Mouse (Mus musculus) CH12.LX (cell line): ENCODE data around the gene Ghdc.

Source experiments
- CHD1 ChIP-seq: IDR thresholded peaks from 2 replicates; pipeline ENCODE4 v1.6.1; 2012; ENCODE audit warnings: low read depth, low read length, improper control_type of control experiment, inconsistent platforms
- CHD2 ChIP-seq: IDR thresholded peaks from 2 replicates; pipeline ENCODE4 v1.6.1; 2011; ENCODE audit warnings: low read length, improper control_type of control experiment
- CTCF ChIP-seq, 2 experiments: IDR thresholded peaks in 1 of 2; conservative IDR thresholded peaks in 1 of 2; 2 replicates each; pipeline ENCODE4 v1.5.1; 2011 to 2012; ENCODE audit warnings: low read depth in 2 of 2, low read length in 2 of 2, improper control_type of control experiment in 1 of 2, inconsistent platforms in 1 of 2, mild to moderate bottlenecking in 1 of 2, moderate library complexity in 1 of 2
- EP300 ChIP-seq: IDR thresholded peaks from 2 replicates; pipeline ENCODE4 v1.6.1; 2011; ENCODE audit warnings: low read length, improper control_type of control experiment
- ETS1 ChIP-seq: conservative IDR thresholded peaks from 2 replicates; pipeline ENCODE4 v1.6.1; 2012; ENCODE audit warnings: low read depth, mild to moderate bottlenecking, inconsistent platforms, low read length, improper control_type of control experiment, moderate library complexity
- MAZ ChIP-seq: IDR thresholded peaks from 2 replicates; pipeline ENCODE4 v1.6.1; 2012; ENCODE audit warnings: low read depth, mild to moderate bottlenecking, inconsistent platforms, low read length, improper control_type of control experiment, moderate library complexity
- MYC ChIP-seq: IDR thresholded peaks from 2 replicates; pipeline ENCODE4 v1.6.1; 2011; ENCODE audit warnings: low read depth, mild to moderate bottlenecking, improper control_type of control experiment, low read length
- NELFE ChIP-seq: IDR thresholded peaks from 2 replicates; pipeline ENCODE4 v1.6.1; 2011; ENCODE audit warnings: low read depth, low read length, improper control_type of control experiment
- NRF1 ChIP-seq: IDR thresholded peaks from 2 replicates; pipeline ENCODE4 v1.6.1; 2014; ENCODE audit warnings: low read depth, mild to moderate bottlenecking, inconsistent platforms, low read length, improper control_type of control experiment, moderate library complexity
- POLR2A ChIP-seq: IDR thresholded peaks from 2 replicates; pipeline ENCODE4 v1.6.1; 2011; ENCODE audit warnings: low read depth, mild to moderate bottlenecking, improper control_type of control experiment, low read length
- POLR2AphosphoS2 ChIP-seq: IDR thresholded peaks from 2 replicates; pipeline ENCODE4 v1.6.1; 2011; ENCODE audit warnings: low read depth, low read length, improper control_type of control experiment
- RAD21 ChIP-seq: IDR thresholded peaks from 2 replicates; pipeline ENCODE4 v1.6.1; 2011; ENCODE audit warnings: low read depth, mild to moderate bottlenecking, low read length, improper control_type of control experiment, moderate library complexity
- USF1 ChIP-seq: IDR thresholded peaks from 2 replicates; pipeline ENCODE4 v1.6.1; 2014; ENCODE audit warnings: low read depth, mild to moderate bottlenecking, inconsistent platforms, low read length, improper control_type of control experiment
- USF2 ChIP-seq: conservative IDR thresholded peaks from 2 replicates; pipeline ENCODE4 v1.6.1; 2011; ENCODE audit warnings: low read depth, low read length, improper control_type of control experiment

DNA sequence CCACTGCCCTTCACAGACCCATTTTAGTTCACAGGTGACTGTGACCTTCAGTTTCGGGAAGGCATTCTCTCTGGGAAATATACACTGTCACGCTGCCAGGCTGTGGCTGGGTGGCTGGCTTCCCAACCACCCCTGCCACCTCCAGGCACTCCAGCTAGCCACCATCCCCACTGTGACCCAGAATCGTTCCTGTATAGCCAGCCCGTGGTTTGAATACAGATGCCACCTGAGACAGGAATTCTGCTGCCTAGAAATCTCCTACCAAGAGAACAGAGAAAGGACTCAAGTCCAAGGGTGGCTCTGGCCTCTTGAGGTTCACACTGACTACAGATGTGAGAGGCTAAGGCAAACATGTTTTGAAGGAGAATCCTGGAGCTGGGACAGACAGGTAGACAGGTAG lies 51.9 kb downstream of the Ghdc start:
- TF ChIP-seq CTCF (conservative IDR thresholded peaks at IDR 0.05 in 1 of 2, IDR thresholded peaks at IDR 0.05 in 1 of 2; ENCODE audit: low read depth in 2 of 2, low read length in 2 of 2) (no peak), POLR2A (no peak), USF1 (no peak), ETS1 (no peak), MAZ (no peak), USF2 (no peak), CHD1 (no peak), MYC (no peak), NRF1 (no peak), EP300 (no peak), CHD2 (no peak), RAD21 (no peak), NELFE (no peak), POLR2AphosphoS2 (no peak)
